Mouse (Mus musculus) kidney, postnatal 36 days (tissue): Measurements from ENCODE around the gene Mmp28.

ENCODE experiments used
- DNase-seq, 2 experiments: peaks; one replicate each; pipeline ENCODE4 v3.0.0; 2021 to 2022; ENCODE audit warnings: mixed read lengths in 2 of 2

Gene Mmp28

DNA sequence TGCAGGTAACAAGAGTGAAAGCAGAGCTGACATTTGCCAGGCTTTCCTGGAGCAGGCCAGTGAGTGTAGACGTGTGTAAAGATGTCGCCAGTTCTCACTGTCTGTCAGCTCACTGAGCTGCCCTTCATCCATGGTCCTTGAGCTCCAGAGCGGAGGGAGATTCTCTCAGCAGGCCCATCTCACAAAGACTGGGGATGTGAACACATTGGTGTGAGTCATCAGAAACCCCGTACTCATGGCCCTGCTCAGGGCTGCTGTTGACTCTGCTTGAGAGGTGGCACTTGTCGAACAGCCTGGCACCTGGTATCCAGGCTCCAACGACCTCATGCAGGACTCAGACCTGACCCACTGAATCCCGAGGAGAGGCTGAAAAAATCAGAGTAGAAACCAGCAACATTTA, 59.1 kb downstream of the Mmp28 start:
- no peak for DNase-seq

DNA sequence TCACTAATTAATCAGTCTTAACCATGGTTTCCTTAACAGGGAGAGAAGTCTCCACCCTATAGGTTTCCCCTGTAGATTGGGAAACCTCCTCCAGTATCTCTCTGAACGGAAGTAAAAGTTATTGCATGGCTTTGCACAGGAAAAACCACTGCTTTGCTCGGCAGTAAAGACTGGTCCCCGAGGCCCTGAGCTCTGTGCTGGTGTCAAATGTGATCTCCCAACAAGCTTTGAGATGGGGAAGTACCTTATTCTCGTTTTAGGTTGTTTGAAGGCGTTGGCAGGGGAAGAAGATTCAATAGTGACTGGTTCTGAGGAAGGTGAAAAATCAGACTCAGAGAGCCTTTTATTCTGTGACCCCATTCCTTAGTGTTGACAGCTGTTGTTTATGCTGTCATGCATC, 64.1 kb downstream of the Mmp28 start:
- DNase-seq = no peak

- no peak for DNase-seq
These were observed 65.2 kb downstream of the Mmp28 start for GRCm38 (mm10) chr11:83397626-83398025.

GRCm38 (mm10) chr11:83394802-83395439, 68.0 kb downstream of the Mmp28 start:
- DNase-seq = no peak

- no peak for DNase-seq
These were observed 69.8 kb downstream of the Mmp28 start for GRCm38 (mm10) chr11:83393062-83393461.
